Mouse (Mus musculus) spleen, postnatal 10 days (tissue): ENCODE results near the gene Gm11239.
"Not testable (repeated sequence)": the region's sequence is repeated elsewhere in the genome, so short reads cannot be mapped to it uniquely, and the experiment has no call there.

Experiments used
- DNase-seq, 2 experiments: peaks; one replicate each; pipeline ENCODE4 v3.0.0; 2021 to 2022; ENCODE audit warnings: low spot score in 2 of 2

The Gm11239 gene

GRCm38 (mm10) chr4:73668054-73668453 lies at the start of gene Gm11239:
Gm11239 (plus strand) TSS chr4:73668354.
- not testable (repeated sequence) for DNase-seq

- not testable (repeated sequence) for DNase-seq
Measured at GRCm38 (mm10) chr4:73622684-73623083, 45.5 kb upstream of the Gm11239 start, which contains the start of gene Gm11237. Gm11237 (plus strand) TSS chr4:73622984.

DNA sequence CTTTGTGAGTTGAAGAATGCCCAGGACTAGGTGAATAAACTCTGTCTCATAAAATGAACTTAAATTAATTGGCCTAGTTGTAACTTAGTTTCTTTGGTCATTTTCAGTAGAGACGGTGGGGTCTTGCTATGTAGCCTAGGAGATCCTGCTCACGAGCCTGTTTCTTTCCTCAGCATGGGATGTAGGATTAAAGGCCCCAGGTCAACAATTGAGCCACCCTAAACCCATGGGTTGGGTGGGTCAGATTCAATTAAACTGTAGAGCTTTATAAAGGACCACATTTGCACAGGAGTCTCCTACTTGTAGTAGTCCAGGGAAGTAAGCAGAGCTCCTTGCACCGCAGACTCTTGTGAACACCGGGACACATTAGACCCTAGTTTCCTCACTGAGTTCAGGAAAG lies 30.3 kb upstream of the Gm11239 start, which contains the start of gene Gm11236:
Gene Gm11236 (plus strand): TSS at position 301 of the 400 bp plus-strand sequence.
- not testable (repeated sequence) for DNase-seq

DNA sequence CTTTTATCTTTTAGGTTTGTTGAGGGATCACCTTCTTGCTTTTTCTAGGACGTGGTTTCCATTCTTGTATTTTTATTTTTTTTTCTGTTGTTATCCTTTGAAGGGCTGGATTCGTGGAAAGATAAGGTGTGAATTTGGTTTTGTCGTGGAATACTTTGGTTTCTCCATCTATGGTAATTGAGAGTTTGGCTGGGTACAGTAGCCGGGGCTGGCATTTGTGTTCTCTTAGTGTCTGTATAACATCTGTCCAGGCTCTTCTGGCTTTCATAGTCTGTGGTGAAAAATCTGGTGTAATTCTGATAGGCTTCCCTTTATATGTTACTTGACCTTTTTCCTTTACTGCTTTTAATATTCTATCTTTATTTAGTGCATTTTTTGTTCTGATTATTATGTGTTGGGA lies 6.3 kb upstream of the Gm11239 start:
- peak in 1 of 2 experiments; percentile 8 for DNase-seq

DNA sequence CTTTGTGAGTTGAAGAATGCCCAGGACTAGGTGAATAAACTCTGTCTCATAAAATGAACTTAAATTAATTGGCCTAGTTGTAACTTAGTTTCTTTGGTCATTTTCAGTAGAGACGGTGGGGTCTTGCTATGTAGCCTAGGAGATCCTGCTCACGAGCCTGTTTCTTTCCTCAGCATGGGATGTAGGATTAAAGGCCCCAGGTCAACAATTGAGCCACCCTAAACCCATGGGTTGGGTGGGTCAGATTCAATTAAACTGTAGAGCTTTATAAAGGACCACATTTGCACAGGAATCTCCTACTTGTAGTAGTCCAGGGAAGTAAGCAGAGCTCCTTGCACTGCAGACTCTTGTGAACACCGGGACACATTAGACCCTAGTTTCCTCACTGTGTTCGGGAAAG lies 15.1 kb downstream of the Gm11239 start, which contains the start of gene Gm428:
Gene Gm428 (plus strand): TSS at position 301 of the 400 bp plus-strand sequence.
- DNase-seq = not testable (repeated sequence)

- no peak for DNase-seq
Measured at GRCm38 (mm10) chr4:73718761-73719160, 50.6 kb downstream of the Gm11239 start.

DNA sequence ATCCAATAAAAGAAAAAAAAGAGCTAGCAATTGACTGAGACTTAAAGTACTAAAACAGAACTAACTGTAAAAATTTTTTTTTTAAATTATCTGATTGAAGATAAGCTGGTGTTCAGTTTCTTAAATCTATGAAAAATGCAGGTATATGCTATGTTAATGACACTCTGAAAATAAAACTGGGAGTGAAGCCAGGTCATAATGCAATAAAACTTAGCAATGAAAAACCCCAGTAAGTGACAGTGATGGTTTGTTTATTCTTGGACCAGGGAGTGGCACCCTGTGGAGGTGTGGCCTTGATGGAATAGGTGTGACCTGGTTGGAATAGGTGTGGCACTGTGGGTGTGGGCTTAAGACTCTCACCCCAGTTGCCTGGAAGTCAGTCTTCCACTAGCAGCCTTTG lies 51.7 kb downstream of the Gm11239 start:
- DNase-seq = no peak
